18 mouse cellular contexts compared by ENCODE assay signal in genomic region chr1:21010282-21010800, GRCm38 (mm10). TPM values are rescaled to one million over a fixed set of nuclear protein-coding genes. Genes with fewer than 3 reads are reported as not detected.
DNase-seq lines count a peak whose midpoint lies in the region; ATAC-seq and TF ChIP-seq lines count a peak whose summit lies in the region.
"Had no signal": no experiment of that assay in that cellular context is flagged by ENCODE, and none has a peak within 500 bp of the region (broad histone marks: within the 10 kb centered on the region; RNA-seq: fewer than 3 reads in every experiment).

No protein-coding gene starts in this region.

- WGBS in olfactory bulb, adult 2 months = 78% methylated on average over 6 of the region's 6 CpGs

- no peak for ATAC-seq in megakaryocyte, adult 5-6 weeks (ENCODE audit: poor library complexity, severe bottlenecking)
- ATAC-seq: forebrain, embryonic 15.5 days; hindbrain, postnatal 0 days; midbrain, embryonic 13.5 days had no signal

- no peaks in the 10 kb centered on the region for H3K27me3 ChIP-seq in megakaryocyte, embryonic 14.5 days (replicated peaks)
- H3K27me3 ChIP-seq: forebrain, embryonic 15.5 days; lung, embryonic 15.5 days; midbrain, embryonic 13.5 days had no signal

- peak overlapping the region; percentile 59 for H3K4me3 ChIP-seq in megakaryocyte, embryonic 14.5 days (replicated peaks)
- H3K4me3 ChIP-seq in olfactory bulb, adult 2 months (ENCODE audit: insufficient read depth, low read depth, low read length) = no peak overlapping the region
- no peak overlapping the region for H3K4me3 ChIP-seq in layer of hippocampus, adult 2 months
- H3K4me3 ChIP-seq: forebrain, embryonic 15.5 days; lung, embryonic 15.5 days; midbrain, embryonic 13.5 days had no signal

- TF ChIP-seq CTCF in olfactory bulb, adult 2 months (IDR thresholded peaks at IDR 0.05; ENCODE audit: insufficient read depth, low read depth, low read length) = no peak
- no peak for TF ChIP-seq CTCF in layer of hippocampus, adult 2 months (conservative IDR thresholded peaks at IDR 0.05)

- TF ChIP-seq POLR2A in olfactory bulb, adult 2 months (IDR thresholded peaks at IDR 0.05; ENCODE audit: insufficient read depth, low read depth, low read length) = no peak

- peaks cover 43% of the 10 kb centered on the region for H3K36me3 ChIP-seq in megakaryocyte, embryonic 14.5 days (replicated peaks; ENCODE audit: low read length)
- H3K36me3 ChIP-seq: forebrain, embryonic 15.5 days had no signal

- H3K27ac ChIP-seq in olfactory bulb, adult 2 months (ENCODE audit: insufficient read depth, low read depth, low read length) = peak overlapping the region; percentile 82
- no peak overlapping the region for H3K27ac ChIP-seq in layer of hippocampus, adult 2 months
- H3K27ac ChIP-seq: forebrain, embryonic 15.5 days; hindbrain, postnatal 0 days; lung, embryonic 15.5 days; midbrain, embryonic 13.5 days had no signal

- peak; percentile 89 for DNase-seq in heart, adult 11 months
- DNase-seq in heart, adult 8-10 months (ENCODE audit: low spot score) = no peak
- DNase-seq in lung, adult 18-20 months = peak; percentile 50 to 67
- no peak for DNase-seq in cerebellum, adult 11 months
- no peak for DNase-seq in layer of hippocampus, adult 2 months (ENCODE audit: low spot score in 2 of 2)
- DNase-seq: B cell, adult 2 months; cerebellum, adult 11-12 months; gastrocnemius, postnatal 14 days; kidney, adult 2 months; right cerebral cortex, postnatal 14 days; thymus, adult 18-20 months had no signal

- H3K4me1 ChIP-seq in megakaryocyte, embryonic 14.5 days = peaks cover 59% of the 10 kb centered on the region
- peaks cover 32% of the 10 kb centered on the region for H3K4me1 ChIP-seq in olfactory bulb, adult 2 months (ENCODE audit: control insufficient read depth, insufficient read depth, low read length)
- H3K4me1 ChIP-seq: forebrain, embryonic 15.5 days; midbrain, embryonic 13.5 days had no signal

- no peaks in the 10 kb centered on the region for H3K9me3 ChIP-seq in megakaryocyte, embryonic 14.5 days
- H3K9me3 ChIP-seq: forebrain, embryonic 15.5 days; lung, embryonic 15.5 days; midbrain, embryonic 13.5 days had no signal

RNA-seq across cellular contexts. Expression of gene Efhc1, which starts 58.9 kb away (rescaled TPM):
- total RNA-seq in heart, adult 8-10 months (2022) = under 1 TPM; 0.27 to 0.87 (median 0.50) TPM
- polyA plus RNA-seq in megakaryocyte, embryonic 14.5 days (2012; ENCODE audit: insufficient read depth, low replicate concordance) = 0.78 TPM in 1 of 2 replicates, not detected in the other
- total RNA-seq in megakaryocyte, adult 5-6 weeks (2015) = 0.21 and 0.85 TPM in 2 replicates
- not detected in 2 replicates for total RNA-seq in megakaryocyte, adult 5-6 weeks (2017)
- not detected in 2 replicates for polyA plus RNA-seq in olfactory bulb, adult 2 months (2012; ENCODE audit: insufficient read depth, insufficient read length, low replicate concordance, missing spikeins)
- 1 to 10 TPM; 2.0 to 2.1 TPM for total RNA-seq in layer of hippocampus, adult 2 months (2021)

Comparison
In these comparisons a context has a peak if more than half of its experiments do, and no peak if none do; other contexts are left out.
1. DNase-seq: peak in heart, adult 11 months (single experiment) and lung, adult 18-20 months (2 of 2); none in heart, adult 8-10 months (single experiment), cerebellum, adult 11 months (single experiment) and layer of hippocampus, adult 2 months (0 of 2).